Mouse (Mus musculus) right cerebral cortex, adult 2 months (tissue): ENCODE measurements around the gene Cav1.

ENCODE experiments used
- DNase-seq, 2 experiments: peaks; one replicate each; pipeline ENCODE4 v3.0.0; 2021 to 2022; ENCODE audit warnings: low spot score in 2 of 2

The Cav1 gene

GRCm38 (mm10) chr6:17305954-17306601, at the start of gene Cav1:
TSS of gene Cav1 (plus strand) at chr6:17306335.
- peak; percentile 69 to 78 for DNase-seq

- no peak for DNase-seq
Measured at GRCm38 (mm10) chr6:17258142-17258541, 48.0 kb upstream of the Cav1 start.

- no peak for DNase-seq
Measured at GRCm38 (mm10) chr6:17258911-17259310, 47.2 kb upstream of the Cav1 start.

- DNase-seq: no peak
Measured at GRCm38 (mm10) chr6:17262786-17263185, 43.3 kb upstream of the Cav1 start.

GRCm38 (mm10) chr6:17265043-17265442, 41.1 kb upstream of the Cav1 start:
- no peak for DNase-seq

GRCm38 (mm10) chr6:17266466-17266865, 39.7 kb upstream of the Cav1 start:
- no peak for DNase-seq

GRCm38 (mm10) chr6:17278366-17278765, 27.8 kb upstream of the Cav1 start:
- no peak for DNase-seq

- DNase-seq: peak; percentile 43 to 60
Measured at GRCm38 (mm10) chr6:17280939-17281756, 25.0 kb upstream of the Cav1 start, which contains the start of gene Cav2. TSS of gene Cav2 (plus strand) at chr6:17281185.

- peak; percentile 3 to 17 for DNase-seq
Measured at GRCm38 (mm10) chr6:17281757-17282092, 24.4 kb upstream of the Cav1 start.

GRCm38 (mm10) chr6:17282159-17282558, 24.0 kb upstream of the Cav1 start:
- DNase-seq: no peak

GRCm38 (mm10) chr6:17283834-17284233, 22.3 kb upstream of the Cav1 start:
- no peak for DNase-seq

GRCm38 (mm10) chr6:17286381-17286780, 19.8 kb upstream of the Cav1 start:
- DNase-seq: no peak

- DNase-seq: no peak
Measured at GRCm38 (mm10) chr6:17295116-17295515, 11.0 kb upstream of the Cav1 start.

GRCm38 (mm10) chr6:17306602-17307325, 629 bp downstream of the Cav1 start:
- DNase-seq: no peak

GRCm38 (mm10) chr6:17307461-17308115, 1.5 kb downstream of the Cav1 start:
- DNase-seq: peak; percentile 23 to 29

- DNase-seq: no peak
Measured at GRCm38 (mm10) chr6:17308661-17309060, 2.5 kb downstream of the Cav1 start.

GRCm38 (mm10) chr6:17309260-17309659, 3.1 kb downstream of the Cav1 start:
- peak in 1 of 2 experiments; percentile 17 for DNase-seq

GRCm38 (mm10) chr6:17314241-17314640, 8.1 kb downstream of the Cav1 start:
- DNase-seq: no peak

GRCm38 (mm10) chr6:17314659-17315616, 8.8 kb downstream of the Cav1 start:
- DNase-seq: no peak

- no peak for DNase-seq
Measured at GRCm38 (mm10) chr6:17316294-17317166, 10.4 kb downstream of the Cav1 start.
